Mouse (Mus musculus): Measurements from ENCODE around the gene Xpo4.

Xpo4 gene

DNA sequence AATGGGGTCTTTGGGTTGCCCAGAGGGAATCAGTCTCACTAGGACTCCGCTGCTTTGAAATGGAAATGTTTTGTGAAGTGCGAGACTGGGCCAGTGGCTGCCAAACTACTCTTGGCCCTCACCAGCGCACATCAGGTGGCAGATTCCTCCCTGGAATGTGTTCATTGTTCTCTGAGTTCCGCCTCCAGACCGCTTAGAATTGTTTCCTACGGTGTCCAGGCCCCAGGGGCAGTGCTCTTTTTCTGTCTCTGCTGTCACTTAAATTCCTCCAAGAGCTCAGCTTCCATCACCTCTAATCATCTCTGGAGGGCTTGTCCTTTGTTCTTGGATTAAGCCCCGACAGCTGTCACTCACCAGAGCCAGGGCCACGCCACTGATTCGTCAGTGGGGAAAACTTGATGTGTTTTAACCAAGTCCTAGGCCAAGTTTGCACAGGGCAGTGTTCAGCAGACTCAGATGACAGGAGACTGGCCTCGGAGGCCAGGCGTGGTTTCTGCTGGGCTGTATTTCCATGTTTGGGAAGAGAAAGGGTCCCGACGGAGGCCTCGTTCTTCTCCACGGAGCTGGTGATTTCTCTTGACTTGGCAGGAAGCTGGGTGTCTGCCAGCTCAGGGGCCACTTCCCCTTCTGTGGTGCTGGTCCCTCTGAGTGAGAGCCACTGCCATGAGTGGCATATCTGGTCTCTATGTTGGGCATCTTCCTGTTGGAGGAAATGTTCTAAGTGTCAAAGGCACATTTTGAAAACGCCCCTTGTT lies 127.8 kb downstream of the Xpo4 start:
- in situ Hi-C loops (cut with MboI, MseI): no loop called here

DNA sequence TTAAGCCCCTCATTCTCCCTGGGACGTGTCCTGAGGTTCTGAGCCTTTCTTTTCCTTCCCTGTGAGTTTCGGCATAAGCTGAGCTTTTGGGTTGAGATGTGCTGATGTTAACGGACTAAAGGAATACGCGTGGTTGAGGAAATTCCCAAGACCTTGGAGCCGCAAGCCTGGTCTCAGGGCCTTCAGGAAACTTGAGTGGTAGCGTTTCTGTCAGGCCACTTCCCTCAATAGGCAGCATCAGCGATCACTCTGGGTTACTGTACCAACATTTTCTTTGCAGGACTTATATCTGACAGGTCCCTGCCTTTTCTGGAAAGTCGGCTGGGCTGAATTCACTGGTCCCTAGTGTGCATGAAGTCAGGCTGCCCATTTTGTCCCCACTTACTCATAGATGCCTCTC lies 128.4 kb downstream of the Xpo4 start:
- in situ Hi-C loops (cut with MboI, MseI): no loop called here

DNA sequence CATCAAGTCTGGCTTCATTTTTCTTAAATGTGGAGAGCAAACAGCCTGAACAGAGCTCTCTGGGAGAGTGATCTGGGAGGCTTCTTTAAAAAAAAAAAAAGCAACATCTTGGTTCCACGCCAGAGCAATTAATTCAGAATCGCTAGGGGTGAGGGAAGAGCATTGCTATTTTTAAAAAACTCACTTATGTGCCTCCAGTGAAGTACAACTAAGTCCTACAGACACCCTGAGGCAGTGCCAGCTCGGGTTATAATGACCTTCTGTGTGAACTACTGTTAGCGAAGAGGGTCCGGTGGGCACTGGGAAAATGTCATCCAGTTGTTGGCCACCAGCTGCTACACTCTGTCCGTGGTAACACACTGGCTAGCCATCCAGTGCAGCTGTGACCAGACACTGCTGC lies 129.6 kb downstream of the Xpo4 start:
- in situ Hi-C loops (cut with MboI, MseI): no loop called here

DNA sequence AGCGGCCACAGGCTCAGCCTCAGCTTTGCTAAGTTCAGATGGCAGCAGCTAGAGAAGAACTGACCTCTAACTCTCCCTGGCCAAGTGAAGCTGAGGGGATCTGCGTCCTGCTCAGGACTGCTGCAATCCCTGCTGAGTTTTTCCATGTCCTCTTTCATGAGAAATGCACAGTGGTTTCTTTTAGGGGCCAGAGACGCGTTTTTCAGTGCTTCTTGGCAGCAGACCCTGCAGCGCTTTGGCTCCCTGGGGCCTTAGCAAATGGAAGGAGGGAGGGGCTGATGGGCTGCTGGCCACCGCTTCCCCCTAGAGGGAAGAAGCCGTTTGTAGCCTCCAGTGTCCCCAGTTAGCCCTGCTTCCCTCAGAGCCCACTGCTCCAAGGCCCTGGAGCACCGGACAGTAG lies 130.3 kb downstream of the Xpo4 start:
- in situ Hi-C loops (cut with MboI, MseI): no loop called here

GRCm38 (mm10) chr14:57534346-57534745 lies 130.9 kb downstream of the Xpo4 start:
- in situ Hi-C loops (cut with MboI, MseI): no loop called here

DNA sequence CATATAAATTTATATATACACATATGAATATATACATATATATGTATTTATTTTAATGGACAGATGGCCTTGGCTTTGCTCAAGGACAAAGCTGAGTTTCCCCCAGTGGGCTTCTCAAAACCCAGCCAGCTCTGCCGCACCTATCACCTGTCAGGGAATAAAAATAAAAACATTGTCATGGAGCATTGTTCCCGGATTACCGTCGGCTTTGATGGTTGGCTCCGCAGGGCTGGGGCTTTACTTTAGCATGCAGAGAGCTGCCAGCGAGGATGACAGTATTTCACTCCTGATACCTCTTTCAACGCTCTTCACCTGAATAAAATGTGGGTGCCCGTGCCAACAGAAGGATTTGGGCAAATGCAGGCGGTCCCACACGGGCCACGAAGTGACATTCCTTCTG lies 131.4 kb downstream of the Xpo4 start:
- in situ Hi-C loops (cut with MboI, MseI): no loop called here

- in situ Hi-C loops (cut with MboI, MseI): no loop called here
Measured at GRCm38 (mm10) chr14:57533214-57533613, 132.0 kb downstream of the Xpo4 start.

GRCm38 (mm10) chr14:57532577-57532976 lies 132.7 kb downstream of the Xpo4 start:
- in situ Hi-C loops (cut with MboI, MseI): no loop called here

DNA sequence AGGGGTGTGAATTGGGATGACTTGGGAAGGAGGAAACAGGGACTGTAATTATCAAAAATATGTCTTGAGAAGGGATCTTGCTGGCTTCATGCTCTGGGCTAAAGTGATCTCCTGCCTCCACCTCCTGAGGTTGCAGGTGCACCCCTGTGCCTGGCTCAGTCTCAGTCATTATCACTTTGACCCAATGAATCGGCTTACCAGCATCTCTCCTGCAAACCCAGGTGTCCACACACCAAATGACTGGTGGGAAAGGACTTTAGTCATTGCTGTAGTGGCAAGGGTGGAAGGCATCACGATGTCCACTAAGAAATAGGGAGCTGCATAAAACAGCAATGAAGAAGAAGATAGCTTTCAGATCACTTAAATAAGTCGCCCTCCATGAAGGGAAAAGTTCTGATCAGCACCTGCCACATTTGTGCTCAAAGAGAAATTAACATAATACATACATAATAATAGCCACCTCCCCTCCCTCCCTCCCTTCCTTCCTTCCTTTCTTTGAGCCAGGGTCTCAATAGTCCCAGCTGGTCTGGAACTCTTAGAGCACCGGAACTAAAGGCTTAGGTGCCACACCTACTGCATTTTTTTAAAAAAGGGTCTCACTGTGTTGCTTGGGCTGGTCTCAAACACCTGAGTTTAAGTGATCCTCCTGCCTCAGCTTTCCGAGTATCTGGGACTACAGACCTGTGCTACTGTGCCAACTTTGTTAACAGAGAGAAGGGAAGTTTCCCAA lies 135.3 kb downstream of the Xpo4 start:
- in situ Hi-C loops (cut with MboI, MseI): no loop called here

GRCm38 (mm10) chr14:57529086-57529785 lies 136.0 kb downstream of the Xpo4 start:
- in situ Hi-C loops (cut with MboI, MseI): no loop called here

DNA sequence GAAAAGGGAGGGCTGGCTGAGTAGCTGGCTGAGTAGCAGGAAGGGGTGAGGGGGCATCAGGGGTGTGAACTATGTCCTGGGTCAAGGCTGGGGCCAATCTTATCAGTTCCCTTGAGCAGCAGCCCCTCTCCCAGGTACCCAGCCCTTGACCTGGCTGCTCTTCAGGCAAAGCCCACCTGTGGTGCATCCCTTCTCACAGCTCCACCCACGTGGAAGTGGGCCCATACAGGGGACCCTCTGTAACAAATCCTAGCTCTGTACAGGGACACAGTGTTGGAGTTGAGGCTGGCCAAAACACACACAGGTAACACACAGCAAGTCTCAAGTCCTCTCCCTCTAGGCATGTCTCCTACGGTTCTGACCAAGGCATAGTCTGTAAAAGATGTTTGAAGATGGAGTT lies 137.6 kb downstream of the Xpo4 start:
- in situ Hi-C loops (cut with MboI, MseI): no loop called here
